Mouse (Mus musculus) hindbrain, embryonic 12.5 days (tissue): ENCODE measurements at regions not wholly inside any gene's neighbourhood (a gene's known extent, or its start where the extent isn't known, plus 50 kb on each side); places are given as distances from the start of the nearest gene placed in this dataset.

ENCODE experiments used
- ATAC-seq: fragments of 200-750 bp; cut with Nextera tagmentation; 2 replicates; pipeline ENCODE4 v1.8.0; 2017; ENCODE audit warnings: moderate TSS enrichment; ENCODE audit not compliant: low FRiP score
- H3K27ac ChIP-seq: fragments of 300-500 bp; sonication (generic); 2 replicates; pipeline ENCODE4 v1.5.1; 2016; ENCODE audit warnings: mild to moderate bottlenecking
- H3K27me3 ChIP-seq: fragments of 300-500 bp; sonication (generic); 2 replicates; pipeline ENCODE4 v1.6.1; 2016; ENCODE audit warnings: mild to moderate bottlenecking
- H3K36me3 ChIP-seq: fragments of 300-500 bp; sonication (generic); 2 replicates; pipeline ENCODE4 v1.6.1; 2016; ENCODE audit warnings: mild to moderate bottlenecking
- H3K4me1 ChIP-seq: fragments of 300-500 bp; sonication (generic); 2 replicates; pipeline ENCODE4 v1.6.1; 2016
- H3K4me2 ChIP-seq: fragments of 300-500 bp; sonication (generic); replicated peaks from 2 replicates; pipeline ENCODE4 v1.6.1; 2016; ENCODE audit warnings: mild to moderate bottlenecking
- H3K4me3 ChIP-seq: fragments of 300-500 bp; sonication (generic); 2 replicates; pipeline ENCODE4 v1.5.1; 2016; ENCODE audit warnings: mild to moderate bottlenecking
- H3K9ac ChIP-seq: fragments of 300-500 bp; sonication (generic); 2 replicates; pipeline ENCODE4 v1.6.1; 2016; ENCODE audit warnings: mild to moderate bottlenecking, moderate library complexity
- H3K9me3 ChIP-seq: fragments of 300-500 bp; sonication (generic); replicated peaks from 2 replicates; pipeline ENCODE4 v1.6.1; 2016; ENCODE audit warnings: mild to moderate bottlenecking
- WGBS: fragments of 180-500 bp; shearing (Covaris S2); methylation state at CpG from one replicate; pipeline ENCODE4 v1.1.7; 2016; 5-methylcytosine and 5-hydroxymethylcytosine counted together

DNA sequence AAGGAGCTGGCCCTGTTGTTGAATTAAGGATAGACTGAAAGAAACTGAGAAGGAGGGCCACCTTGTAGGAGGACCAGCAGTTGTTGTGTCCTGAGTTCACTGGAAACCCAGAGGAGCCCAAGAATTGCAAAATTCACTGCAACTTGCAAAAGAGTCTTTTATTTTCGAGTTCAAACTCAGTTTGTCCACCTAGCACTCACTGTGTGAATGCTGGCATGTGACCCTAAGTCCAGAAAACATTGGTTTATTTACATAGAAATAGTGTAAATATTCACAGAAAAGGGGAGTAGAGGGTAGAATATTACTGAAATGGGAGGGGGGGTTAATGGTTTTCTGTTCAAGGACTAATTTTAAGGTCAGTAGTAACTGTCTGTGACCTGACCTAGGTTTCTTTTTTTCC is 394.7 kb downstream of the 4933405O20Rik start:
- Histone ChIP-seq H3K4me1 (no peaks in the 10 kb centered on the region), H3K9ac (no peak overlapping the region), H3K4me2 (no peak overlapping the region), H3K9me3 (no peaks in the 10 kb centered on the region), H3K4me3 (no peak overlapping the region), H3K27ac (no peak overlapping the region), H3K27me3 (no peaks in the 10 kb centered on the region), H3K36me3 (no peaks in the 10 kb centered on the region)
- 69% methylated on average over 1 of the region's 1 CpGs for WGBS
- ATAC-seq, result no peak

DNA sequence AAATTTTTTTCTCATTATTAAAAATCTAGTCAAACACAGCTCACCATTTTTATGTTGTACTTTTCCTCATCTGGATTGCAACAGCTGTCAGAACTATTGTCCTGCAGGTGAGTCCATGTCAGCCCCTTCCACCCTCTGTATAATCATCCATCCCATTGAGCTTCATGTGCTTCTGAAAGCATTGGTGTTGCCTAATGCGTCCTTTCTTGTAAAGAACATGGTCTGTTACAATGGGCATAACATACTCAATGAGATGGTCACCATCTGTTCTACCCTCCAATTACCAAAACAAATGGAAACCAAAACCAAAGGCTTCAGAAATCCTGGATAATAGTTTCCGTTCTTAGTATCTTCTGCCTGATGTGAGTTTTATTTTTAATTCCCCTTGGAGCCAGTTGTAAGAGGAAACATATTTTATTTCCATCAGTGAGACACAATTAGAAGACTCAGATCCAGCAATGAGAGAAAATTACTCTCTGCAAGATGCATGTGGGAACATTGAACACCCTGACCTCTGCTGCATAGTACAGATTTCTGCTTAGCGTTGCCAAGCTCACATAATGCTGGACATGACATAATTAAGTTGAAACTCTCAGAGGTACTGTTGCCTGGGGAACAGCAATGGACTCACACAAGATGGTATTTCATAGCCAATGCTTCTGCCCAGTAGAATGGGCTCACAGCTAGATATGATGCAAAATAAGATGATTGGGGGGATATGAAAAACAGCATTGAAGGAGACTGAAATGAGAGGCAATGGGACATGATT is 443.1 kb downstream of the 4933405O20Rik start:
- Histone ChIP-seq H3K4me3 (no peak overlapping the region), H3K27me3 (no peaks in the 10 kb centered on the region), H3K9me3 (no peaks in the 10 kb centered on the region), H3K4me1 (no peaks in the 10 kb centered on the region), H3K36me3 (no peaks in the 10 kb centered on the region), H3K9ac (no peak overlapping the region), H3K4me2 (no peak overlapping the region), H3K27ac (no peak overlapping the region)
- 44% methylated on average over 3 of the region's 3 CpGs for WGBS
- ATAC-seq, result peak; percentile 60; the same call in 1 of the 2 replicates

DNA sequence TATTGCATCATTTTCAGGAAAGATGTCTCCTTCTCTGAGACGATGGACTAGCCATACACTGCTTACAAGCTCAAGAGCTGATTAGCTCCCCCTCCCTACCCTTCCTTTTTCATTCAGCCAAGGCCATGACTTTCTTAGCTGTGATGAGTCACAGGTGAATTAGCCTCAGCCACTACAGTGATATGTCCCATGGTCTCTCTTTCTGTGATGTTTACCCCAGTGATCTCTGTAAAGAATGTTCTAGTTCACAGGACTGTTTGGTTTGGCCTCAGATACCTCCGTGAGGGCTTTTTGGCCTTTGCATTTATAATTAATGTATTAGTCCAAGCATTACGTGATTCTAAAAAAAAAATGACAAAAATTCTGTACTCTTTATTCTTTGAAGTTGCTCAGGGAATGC is 452.5 kb downstream of the 4933405O20Rik start:
- no peaks in the 10 kb centered on the region for H3K4me1 ChIP-seq
- no peak for ATAC-seq
- H3K27ac ChIP-seq, result no peak overlapping the region
- no peaks in the 10 kb centered on the region for H3K9me3 ChIP-seq
- H3K9ac ChIP-seq, result no peak overlapping the region
- no peaks in the 10 kb centered on the region for H3K36me3 ChIP-seq
- no peak overlapping the region for H3K4me2 ChIP-seq
- no peak overlapping the region for H3K4me3 ChIP-seq
- 91% methylated on average over 3 of the region's 3 CpGs for WGBS
- no peaks in the 10 kb centered on the region for H3K27me3 ChIP-seq

DNA sequence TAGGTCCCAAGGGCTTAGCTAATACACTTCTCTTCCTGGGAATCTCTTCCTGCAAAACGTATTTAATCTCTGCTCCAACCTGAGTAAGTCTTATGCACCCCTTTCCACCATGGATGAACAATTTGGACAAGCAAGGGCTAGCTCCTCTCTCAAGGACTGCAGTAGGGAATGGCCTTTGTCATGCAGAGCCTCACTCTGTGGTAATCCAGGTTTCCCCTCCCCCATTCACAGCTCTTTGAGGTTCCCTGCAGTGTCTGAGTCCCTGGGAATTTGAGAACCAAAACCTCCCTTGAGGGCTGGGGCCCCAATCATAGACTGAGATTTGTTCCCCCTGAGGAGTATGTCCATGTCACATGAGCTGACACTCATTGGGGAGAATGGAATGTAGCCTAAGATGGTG is 442.5 kb upstream of the Ano5 start:
- ATAC-seq, result no peak
- Histone ChIP-seq H3K9ac (no peak overlapping the region), H3K4me2 (no peak overlapping the region), H3K27ac (no peak overlapping the region), H3K36me3 (no peaks in the 10 kb centered on the region), H3K4me3 (no peak overlapping the region), H3K4me1 (no peaks in the 10 kb centered on the region), H3K27me3 (no peaks in the 10 kb centered on the region), H3K9me3 (no peaks in the 10 kb centered on the region)
- WGBS, result 23% methylated on average over 1 of the region's 1 CpGs

DNA sequence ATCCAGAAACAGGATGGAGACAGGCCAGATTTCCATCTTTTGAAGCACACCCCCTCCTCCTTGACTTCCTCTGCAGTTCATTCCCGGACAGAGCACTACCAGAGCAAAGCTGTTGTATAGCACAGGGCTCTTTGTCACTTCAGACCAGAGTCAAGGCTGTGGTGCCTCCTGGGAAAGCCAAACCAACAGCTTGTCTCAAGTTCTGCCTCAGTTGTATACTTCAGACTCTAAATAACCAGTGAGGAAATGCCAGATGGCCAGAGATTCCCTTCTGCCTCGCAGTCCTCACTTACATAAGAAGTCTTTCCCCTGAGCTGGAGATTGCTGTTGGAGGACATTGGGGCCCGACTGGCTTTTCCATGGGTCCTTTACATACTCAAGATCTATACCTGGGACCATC is 417.1 kb upstream of the Ano5 start:
- no peaks in the 10 kb centered on the region for H3K36me3 ChIP-seq
- H3K4me1 ChIP-seq, result no peaks in the 10 kb centered on the region
- H3K4me3 ChIP-seq, result no peak overlapping the region
- no peaks in the 10 kb centered on the region for H3K27me3 ChIP-seq
- no peak for ATAC-seq
- no peak overlapping the region for H3K27ac ChIP-seq
- H3K9me3 ChIP-seq, result no peaks in the 10 kb centered on the region
- no peak overlapping the region for H3K4me2 ChIP-seq
- 79% methylated on average over 3 of the region's 3 CpGs for WGBS
- H3K9ac ChIP-seq, result no peak overlapping the region

DNA sequence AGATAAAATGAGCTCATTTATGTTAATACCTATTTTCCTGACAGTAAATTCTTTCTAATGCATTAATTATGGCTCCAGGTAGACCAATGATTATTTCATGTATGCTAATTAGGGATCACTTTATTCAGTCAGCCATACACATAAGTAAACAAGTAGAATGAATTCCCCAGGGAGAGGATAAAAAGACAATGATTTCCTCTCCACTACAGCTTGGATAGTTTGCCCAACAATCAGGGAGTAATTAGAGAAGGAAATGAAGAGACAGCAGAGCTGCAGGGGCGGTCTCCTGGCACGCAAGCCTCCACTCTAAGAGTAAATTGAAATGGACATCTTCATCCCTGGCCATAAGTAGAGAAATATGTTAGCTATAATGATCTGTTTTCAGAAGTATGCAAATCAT is 409.7 kb upstream of the Ano5 start:
- ATAC-seq, result no peak
- H3K4me3 ChIP-seq, result no peak overlapping the region
- H3K36me3 ChIP-seq, result no peaks in the 10 kb centered on the region
- H3K9me3 ChIP-seq, result no peaks in the 10 kb centered on the region
- WGBS, result 69% methylated on average over 2 of the region's 2 CpGs
- no peak overlapping the region for H3K9ac ChIP-seq
- no peak overlapping the region for H3K27ac ChIP-seq
- no peak overlapping the region for H3K4me2 ChIP-seq
- H3K4me1 ChIP-seq, result no peaks in the 10 kb centered on the region
- H3K27me3 ChIP-seq, result no peaks in the 10 kb centered on the region

DNA sequence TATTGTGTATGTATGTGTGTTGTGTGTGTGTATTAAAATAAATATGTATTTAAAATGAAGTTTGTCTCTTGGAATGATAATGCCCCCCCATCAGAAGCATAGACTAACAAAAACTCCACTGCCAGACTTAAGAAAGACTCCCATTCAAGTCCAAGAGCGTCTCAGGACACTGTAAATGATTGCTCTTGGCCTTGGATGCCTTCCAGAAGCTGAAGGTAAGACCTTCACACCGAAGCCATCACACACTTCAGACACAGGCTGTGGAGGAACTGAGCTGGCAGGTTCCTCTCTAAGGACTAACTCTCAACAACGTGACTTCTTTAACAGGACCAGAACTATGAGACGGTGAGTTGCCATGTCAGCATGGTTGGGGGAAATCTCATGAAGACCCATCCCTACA is 370.0 kb upstream of the Ano5 start:
- no peak for ATAC-seq
- Histone ChIP-seq H3K27me3 (no peaks in the 10 kb centered on the region), H3K4me3 (no peak overlapping the region), H3K4me1 (no peaks in the 10 kb centered on the region), H3K4me2 (no peak overlapping the region), H3K9ac (no peak overlapping the region), H3K36me3 (no peaks in the 10 kb centered on the region), H3K9me3 (no peaks in the 10 kb centered on the region), H3K27ac (no peak overlapping the region)
- 87% methylated on average over 4 of the region's 4 CpGs for WGBS

DNA sequence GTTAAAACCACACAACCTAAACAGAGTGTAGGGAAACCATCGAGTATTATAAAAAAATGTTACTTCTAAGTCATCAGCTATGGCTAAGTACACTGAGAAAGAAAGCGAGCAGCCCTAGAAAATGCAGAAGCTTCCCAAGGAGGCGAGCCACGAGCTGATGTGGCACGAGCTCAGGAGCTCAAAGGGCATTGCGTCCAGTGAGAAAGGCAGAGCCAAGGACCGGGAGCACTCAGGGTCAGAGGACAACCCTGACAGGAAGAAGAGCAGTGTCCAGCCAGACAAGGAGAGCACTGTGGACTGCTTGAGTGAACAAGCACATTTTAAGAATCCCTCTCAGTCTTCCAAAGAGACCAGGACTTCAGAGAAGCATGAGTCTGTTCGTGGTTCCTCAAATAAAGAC is 335.6 kb upstream of the Ano5 start:
- 74% methylated on average over 8 of the region's 8 CpGs for WGBS
- H3K4me2 ChIP-seq, result no peak overlapping the region

DNA sequence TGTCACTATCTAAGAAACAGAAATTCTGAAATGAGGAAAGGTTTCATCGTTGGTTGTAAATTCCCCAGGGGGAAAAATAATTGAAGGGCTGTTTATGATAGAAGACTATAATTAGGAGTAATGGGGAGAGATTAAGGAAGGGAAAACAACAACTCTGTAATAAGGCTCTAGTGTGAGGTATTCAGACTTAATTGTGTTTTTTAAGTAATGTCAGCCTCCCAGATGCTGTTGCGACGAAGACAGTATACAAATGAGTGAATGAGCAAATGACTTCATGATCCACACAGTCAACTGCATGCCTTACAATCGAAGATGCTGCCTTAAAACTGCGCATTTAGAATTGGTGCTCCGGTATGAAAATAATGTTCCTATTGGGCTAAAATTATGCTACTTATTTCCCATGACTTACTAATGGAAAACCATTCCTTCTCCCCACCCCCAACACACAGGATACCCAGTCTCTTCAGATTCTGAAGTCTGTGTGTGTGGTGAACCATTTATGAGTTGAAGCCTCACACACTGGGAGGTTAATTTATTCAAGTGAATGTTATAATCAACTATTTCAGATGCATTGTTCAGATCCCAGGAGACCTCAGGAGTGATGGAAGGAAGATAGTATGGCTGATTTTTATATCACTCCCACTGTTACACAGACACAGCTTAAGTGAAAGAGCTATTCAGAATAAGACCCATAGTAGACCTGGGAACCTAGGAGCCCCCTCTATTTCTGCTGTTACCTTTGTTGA is 295.2 kb upstream of the Ano5 start:
- Histone ChIP-seq H3K9ac (no peak overlapping the region), H3K4me3 (no peak overlapping the region), H3K36me3 (no peaks in the 10 kb centered on the region), H3K9me3 (no peaks in the 10 kb centered on the region), H3K4me1 (no peaks in the 10 kb centered on the region), H3K27ac (no peak overlapping the region), H3K27me3 (no peaks in the 10 kb centered on the region), H3K4me2 (no peak overlapping the region)
- ATAC-seq, result peak; percentile 78
- 76% methylated on average over 6 of the region's 6 CpGs for WGBS

More for the DNA sequence above, 335.6 kb upstream of the Ano5 start:
- Histone ChIP-seq H3K4me1 (no peaks in the 10 kb centered on the region), H3K36me3 (no peaks in the 10 kb centered on the region), H3K27me3 (no peaks in the 10 kb centered on the region), H3K4me3 (no peak overlapping the region), H3K9ac (no peak overlapping the region), H3K9me3 (no peaks in the 10 kb centered on the region), H3K27ac (no peak overlapping the region)
- no peak for ATAC-seq

DNA sequence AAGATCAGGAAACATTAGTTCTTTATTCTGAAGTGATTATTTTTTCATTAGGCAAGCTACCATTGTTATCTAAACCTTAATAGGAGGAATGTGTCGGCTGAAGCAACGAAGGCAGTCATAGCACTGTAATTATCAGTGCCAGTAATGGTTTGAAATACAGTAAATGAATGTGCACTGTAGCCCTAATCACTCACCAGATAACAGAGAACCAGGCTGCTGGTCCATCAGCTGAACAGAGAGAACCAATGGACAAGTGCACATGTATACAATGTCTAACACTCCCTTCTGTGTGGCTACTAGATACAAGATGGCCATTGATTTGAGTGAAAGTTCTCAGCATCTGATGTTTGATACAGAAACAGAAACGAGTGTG is 294.6 kb upstream of the Ano5 start:
- H3K27ac ChIP-seq, result no peak overlapping the region
- H3K36me3 ChIP-seq, result no peaks in the 10 kb centered on the region
- H3K4me3 ChIP-seq, result no peak overlapping the region
- WGBS, result 79% methylated on average over 3 of the region's 3 CpGs
- H3K4me2 ChIP-seq, result no peak overlapping the region
- H3K9me3 ChIP-seq, result no peaks in the 10 kb centered on the region
- H3K27me3 ChIP-seq, result no peaks in the 10 kb centered on the region
- H3K4me1 ChIP-seq, result no peaks in the 10 kb centered on the region
- peak; percentile 51; the same call in 1 of the 2 replicates for ATAC-seq
- H3K9ac ChIP-seq, result no peak overlapping the region

DNA sequence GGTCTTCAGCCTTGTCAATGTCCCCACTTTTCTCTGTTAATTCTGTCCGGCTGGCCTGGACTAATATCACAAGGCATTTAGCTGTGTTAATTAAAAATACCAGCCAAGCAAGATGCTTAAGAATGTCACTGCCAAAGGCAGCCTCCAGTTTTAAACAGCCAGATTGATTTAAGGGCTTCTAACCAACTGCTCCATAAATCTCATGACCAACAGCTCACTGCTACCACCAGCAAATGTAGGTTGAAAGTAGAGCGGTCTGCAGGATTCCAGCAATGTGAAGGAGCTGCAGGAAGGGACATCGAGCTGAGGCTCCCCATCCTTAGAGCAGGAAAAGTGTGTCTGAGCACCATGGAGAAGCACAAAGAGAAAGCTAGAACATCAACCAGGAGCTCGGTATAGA is 289.5 kb upstream of the Ano5 start:
- Histone ChIP-seq H3K27me3 (no peaks in the 10 kb centered on the region), H3K27ac (no peak overlapping the region), H3K4me2 (no peak overlapping the region), H3K36me3 (no peaks in the 10 kb centered on the region), H3K4me3 (no peak overlapping the region), H3K9ac (no peak overlapping the region), H3K9me3 (no peaks in the 10 kb centered on the region), H3K4me1 (no peaks in the 10 kb centered on the region)
- no peak for ATAC-seq
- 90% methylated on average over 4 of the region's 4 CpGs for WGBS

DNA sequence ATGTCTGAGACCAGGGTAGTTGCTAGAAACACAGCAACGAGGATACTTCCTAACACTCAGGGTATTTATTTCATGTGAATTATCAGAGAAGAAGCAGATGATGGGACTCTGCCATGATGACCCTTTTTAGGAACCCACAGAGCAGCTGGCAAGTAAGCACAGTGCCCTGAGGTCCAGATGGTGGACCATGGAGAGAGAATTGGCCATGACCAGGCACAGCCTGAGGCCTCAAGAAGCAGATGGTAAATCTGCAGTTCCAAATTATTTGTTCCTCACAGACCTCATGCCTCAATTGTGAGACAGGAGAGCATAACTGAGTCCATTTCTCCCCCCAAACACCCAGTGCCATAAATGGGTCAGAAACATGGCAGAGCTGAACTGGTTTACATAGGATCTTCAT is 289.0 kb upstream of the Ano5 start:
- ATAC-seq, result no peak
- no peaks in the 10 kb centered on the region for H3K4me1 ChIP-seq
- H3K9ac ChIP-seq, result no peak overlapping the region
- H3K36me3 ChIP-seq, result no peaks in the 10 kb centered on the region
- H3K27me3 ChIP-seq, result no peaks in the 10 kb centered on the region
- no peak overlapping the region for H3K4me2 ChIP-seq
- 68% methylated on average over 1 of the region's 1 CpGs for WGBS
- no peak overlapping the region for H3K4me3 ChIP-seq
- H3K9me3 ChIP-seq, result no peaks in the 10 kb centered on the region
- no peak overlapping the region for H3K27ac ChIP-seq

DNA sequence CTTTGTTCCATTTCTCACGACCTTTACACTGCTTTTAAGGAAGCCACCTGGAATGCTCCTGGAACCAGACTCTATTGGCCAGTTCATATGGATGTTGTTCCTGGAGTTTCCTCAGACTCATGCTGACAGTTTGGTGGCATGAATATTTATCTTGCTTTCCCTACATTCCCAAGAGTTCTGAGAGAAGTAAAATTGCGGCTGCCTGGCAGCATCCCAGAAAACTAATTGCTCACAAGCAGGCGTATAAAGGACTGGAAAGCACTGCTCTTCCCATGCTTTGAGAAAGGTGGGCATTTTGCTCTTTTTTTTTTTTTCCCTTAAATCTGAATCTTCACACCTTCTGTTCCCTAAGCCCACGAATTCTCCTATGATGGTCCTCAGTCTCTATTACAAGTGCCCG is 283.7 kb upstream of the Ano5 start:
- Histone ChIP-seq H3K4me1 (no peaks in the 10 kb centered on the region), H3K36me3 (no peaks in the 10 kb centered on the region), H3K9me3 (no peaks in the 10 kb centered on the region), H3K9ac (no peak overlapping the region), H3K27ac (no peak overlapping the region), H3K4me2 (no peak overlapping the region), H3K4me3 (no peak overlapping the region), H3K27me3 (no peaks in the 10 kb centered on the region)
- no peak for ATAC-seq
- WGBS, result 74% methylated on average over 5 of the region's 5 CpGs
